Mouse (Mus musculus): ENCODE data around the gene Trappc2.

DNA sequence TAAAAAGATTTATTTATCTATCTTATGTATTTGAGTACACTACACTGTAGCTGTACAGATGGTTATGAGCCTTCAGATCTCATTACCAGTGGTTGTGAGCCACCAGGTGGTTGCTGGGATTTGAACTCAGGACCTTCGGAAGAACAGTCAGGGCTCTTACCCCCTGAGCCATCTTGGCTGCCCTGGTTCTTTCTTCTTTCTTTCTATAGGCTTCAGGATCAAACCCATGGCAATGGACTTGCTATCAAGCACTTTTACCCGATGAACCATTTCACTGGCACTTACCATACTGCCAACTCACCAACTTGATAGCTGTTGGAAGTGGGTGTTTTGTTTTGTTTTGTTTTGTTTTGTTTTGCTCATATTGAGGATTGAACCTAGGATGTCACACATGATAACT, 54.7 kb downstream of the Trappc2 start:
- TF ChIP-seq CTCF (IDR thresholded peaks at IDR 0.05; ENCODE audit: borderline replicate concordance, extremely low read depth, insufficient read depth, insufficient read length): no peak
- no peak for TF ChIP-seq POLR2A (IDR thresholded peaks at IDR 0.05; ENCODE audit: borderline replicate concordance, extremely low read depth, insufficient read depth, insufficient read length, poor library complexity, severe bottlenecking)
